Mouse (Mus musculus) E14TG2a.4 (cell line): ENCODE results near the gene Mtif2.

Experiments used
- H3K27me3 ChIP-seq: 2 replicates; pipeline ENCODE4 v1.6.1; 2014; ENCODE audit warnings: low read length, control low read depth; ENCODE audit not compliant: insufficient read depth
- H3K36me3 ChIP-seq: 2 replicates; pipeline ENCODE4 v1.6.1; 2014; ENCODE audit warnings: low read length, control low read depth; ENCODE audit not compliant: insufficient read depth
- H3K4me1 ChIP-seq: replicated peaks from 2 replicates; pipeline ENCODE4 v1.6.1; 2014; ENCODE audit warnings: low read depth, low read length, control low read depth
- H3K4me3 ChIP-seq: replicated peaks from 2 replicates; pipeline ENCODE4 v1.5.1; 2014; ENCODE audit warnings: mild to moderate bottlenecking, low read length
- H3K9me3 ChIP-seq: 2 replicates; pipeline ENCODE4 v1.6.1; 2014; ENCODE audit warnings: low read length, control low read depth
- CTCF ChIP-seq: conservative IDR thresholded peaks from 2 replicates; pipeline ENCODE4 v1.5.1; 2014; ENCODE audit warnings: low read length
- NANOG ChIP-seq: IDR thresholded peaks from 2 replicates; pipeline ENCODE4 v1.6.1; 2014; ENCODE audit warnings: borderline replicate concordance, low read length, mixed read lengths
- POU5F1 ChIP-seq: IDR thresholded peaks from 2 replicates; pipeline ENCODE4 v1.6.1; 2014; ENCODE audit warnings: low read length, borderline replicate concordance

Mtif2 gene

DNA sequence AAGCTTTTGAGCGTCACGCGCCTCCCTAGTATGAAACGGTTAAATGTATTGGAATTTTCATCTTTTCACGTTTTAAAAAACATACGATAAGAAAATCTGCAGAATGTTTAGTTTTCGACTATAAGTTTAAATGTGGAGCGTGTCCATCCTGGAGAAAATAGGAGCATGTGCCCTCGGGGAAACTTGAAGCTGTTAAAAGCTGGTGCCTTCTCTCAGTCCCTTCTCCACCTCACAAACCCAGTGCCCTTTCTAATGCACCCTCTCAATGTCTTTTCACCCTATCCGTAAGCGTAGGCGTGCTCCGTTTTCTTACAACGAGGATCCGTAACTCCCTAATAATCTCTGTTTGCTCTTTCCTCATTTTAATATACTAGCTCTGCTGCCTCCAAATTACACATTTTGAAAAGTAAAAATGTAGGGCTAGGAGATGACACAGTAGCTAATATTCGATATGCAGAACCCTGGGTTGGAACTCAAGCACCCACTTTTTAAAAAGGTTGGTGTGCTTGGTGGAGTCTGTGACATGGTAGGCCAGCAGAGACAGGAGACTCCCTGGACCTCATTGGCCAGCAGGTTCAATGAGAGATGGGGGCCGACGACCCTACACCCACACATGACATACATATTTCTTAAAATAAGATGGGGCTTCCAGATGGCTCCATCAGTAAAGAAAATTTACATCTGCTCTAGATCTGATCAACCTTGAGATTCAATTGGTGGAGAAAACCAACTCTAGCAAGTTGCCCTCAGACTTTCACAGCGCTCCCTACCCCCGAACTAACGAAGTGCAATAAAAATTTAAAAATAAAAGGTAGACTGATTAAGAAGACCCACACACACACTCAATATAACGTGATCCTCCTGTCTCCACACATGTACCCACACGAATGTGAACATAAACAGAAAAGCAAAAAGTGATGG, 22.6 kb downstream of the Mtif2 start:
- Histone ChIP-seq H3K36me3 (peaks cover 37% of the 10 kb centered on the region), H3K4me3 (peak overlapping the region; percentile 98), H3K27me3 (no peaks in the 10 kb centered on the region), H3K4me1 (peaks cover 26% of the 10 kb centered on the region), H3K9me3 (no peaks in the 10 kb centered on the region)
- TF ChIP-seq POU5F1 = no peak
- no peak for TF ChIP-seq CTCF
- no peak for TF ChIP-seq NANOG

DNA sequence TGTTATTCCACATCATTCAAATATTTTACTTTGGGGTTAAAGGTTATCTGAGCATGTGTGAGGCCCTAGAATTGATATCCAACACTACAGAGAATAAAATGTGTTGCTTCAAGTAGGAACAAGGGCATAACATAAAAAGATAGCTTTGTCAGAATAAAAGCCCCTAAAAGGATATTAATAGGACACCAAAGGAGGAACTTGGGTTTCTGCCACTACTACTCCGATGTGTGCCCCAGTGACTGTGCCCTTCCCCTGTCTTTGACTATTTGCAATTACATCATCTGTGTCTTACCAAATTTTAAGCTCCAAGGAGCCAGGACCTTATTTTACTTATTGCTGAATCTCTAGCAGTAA, 23.2 kb downstream of the Mtif2 start:
- peaks cover 31% of the 10 kb centered on the region for H3K36me3 ChIP-seq
- TF ChIP-seq CTCF = no peak
- no peak for TF ChIP-seq NANOG
- TF ChIP-seq POU5F1 = no peak
- peaks cover 20% of the 10 kb centered on the region for H3K4me1 ChIP-seq
- H3K4me3 ChIP-seq = peak overlapping the region; percentile 98; the same call in 1 of the 2 replicates
- H3K9me3 ChIP-seq = no peaks in the 10 kb centered on the region
- no peaks in the 10 kb centered on the region for H3K27me3 ChIP-seq

DNA sequence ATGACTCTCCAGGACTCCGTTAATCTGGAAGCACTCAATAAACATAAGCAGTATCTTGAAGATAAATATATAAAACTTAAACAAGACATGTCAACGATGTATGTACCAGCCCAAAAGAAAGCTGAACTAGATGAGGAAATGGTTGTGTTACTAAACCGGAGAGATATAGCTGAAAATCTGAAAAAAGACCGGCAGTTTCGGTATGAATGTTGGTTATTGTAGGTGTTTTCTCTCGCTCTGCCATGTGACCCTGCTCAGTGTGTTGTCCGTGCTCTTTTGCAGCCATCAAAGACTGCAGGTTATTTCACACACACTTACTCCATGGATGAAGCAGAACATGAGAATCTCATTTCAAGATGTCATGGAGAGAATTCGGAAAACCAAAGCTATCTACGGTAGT, 34.2 kb downstream of the Mtif2 start:
- Histone ChIP-seq H3K4me3 (no peak overlapping the region), H3K4me1 (no peaks in the 10 kb centered on the region), H3K36me3 (no peaks in the 10 kb centered on the region), H3K27me3 (no peaks in the 10 kb centered on the region), H3K9me3 (no peaks in the 10 kb centered on the region)
- no peak for TF ChIP-seq NANOG
- no peak for TF ChIP-seq POU5F1
- TF ChIP-seq CTCF = no peak

GRCm38 (mm10) chr11:29560990-29561389, 34.8 kb downstream of the Mtif2 start:
- Histone ChIP-seq H3K9me3 (no peaks in the 10 kb centered on the region), H3K27me3 (no peaks in the 10 kb centered on the region), H3K4me3 (no peak overlapping the region), H3K4me1 (no peaks in the 10 kb centered on the region), H3K36me3 (no peaks in the 10 kb centered on the region)
- no peak for TF ChIP-seq POU5F1
- TF ChIP-seq CTCF = no peak
- TF ChIP-seq NANOG = no peak

DNA sequence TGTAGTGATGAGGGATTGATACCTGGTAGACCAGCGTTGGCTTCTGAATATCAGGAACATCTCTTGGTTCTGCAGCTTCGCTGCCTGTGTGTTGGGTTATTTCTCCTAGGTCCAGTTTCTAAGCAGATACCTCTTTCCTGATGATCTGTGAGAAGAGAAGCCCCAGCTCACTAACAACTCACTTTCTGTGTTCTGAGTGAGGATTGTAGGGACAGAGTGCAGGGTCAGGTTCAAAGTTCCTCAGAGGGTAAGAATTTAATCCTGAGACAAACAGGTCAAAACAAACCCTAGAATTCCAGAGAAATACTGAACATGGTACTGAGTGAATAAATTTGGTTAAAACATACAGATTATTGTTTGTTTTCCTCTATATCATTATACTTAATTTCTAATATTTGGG, 37.2 kb downstream of the Mtif2 start:
- Histone ChIP-seq H3K9me3 (peaks cover under 1% of the 10 kb centered on the region; the same call in 1 of the 2 replicates), H3K4me3 (no peak overlapping the region), H3K27me3 (no peaks in the 10 kb centered on the region), H3K36me3 (no peaks in the 10 kb centered on the region), H3K4me1 (no peaks in the 10 kb centered on the region)
- TF ChIP-seq NANOG = no peak
- no peak for TF ChIP-seq CTCF
- TF ChIP-seq POU5F1 = no peak

- Histone ChIP-seq H3K9me3 (peaks cover 13% of the 10 kb centered on the region), H3K4me1 (no peaks in the 10 kb centered on the region), H3K36me3 (no peaks in the 10 kb centered on the region), H3K4me3 (no peak overlapping the region), H3K27me3 (no peaks in the 10 kb centered on the region)
- TF ChIP-seq CTCF = no peak
- no peak for TF ChIP-seq POU5F1
- TF ChIP-seq NANOG = no peak
These were observed 45.3 kb downstream of the Mtif2 start for GRCm38 (mm10) chr11:29571536-29571935.

- Histone ChIP-seq H3K27me3 (no peaks in the 10 kb centered on the region), H3K36me3 (no peaks in the 10 kb centered on the region), H3K9me3 (peaks cover 13% of the 10 kb centered on the region), H3K4me1 (no peaks in the 10 kb centered on the region), H3K4me3 (no peak overlapping the region)
- no peak for TF ChIP-seq NANOG
These were observed 46.4 kb downstream of the Mtif2 start for GRCm38 (mm10) chr11:29572656-29573055.

DNA sequence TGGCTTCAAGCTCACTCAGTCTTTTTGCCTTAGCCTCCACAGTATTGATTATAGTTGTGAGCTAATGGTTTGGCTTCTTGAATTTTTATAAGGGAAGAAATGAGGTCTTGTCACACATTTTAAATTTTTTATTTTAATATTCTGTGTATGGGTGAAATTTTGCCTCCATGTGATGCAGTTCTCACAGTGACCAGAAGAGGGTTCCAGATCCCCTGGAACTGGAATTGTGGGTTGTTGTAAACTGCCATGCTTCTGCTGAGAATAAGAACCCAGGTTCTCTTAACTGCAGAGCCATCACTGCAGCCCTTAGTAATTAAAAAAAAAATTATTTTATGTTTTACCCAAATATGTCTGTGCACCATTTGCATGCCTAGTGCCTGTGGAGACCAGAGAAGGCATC, 53.4 kb downstream of the Mtif2 start:
- H3K4me1 ChIP-seq = no peaks in the 10 kb centered on the region

More for the DNA sequence above, 53.4 kb downstream of the Mtif2 start:
- H3K9me3 ChIP-seq = peaks cover 21% of the 10 kb centered on the region
- no peaks in the 10 kb centered on the region; the same call in 1 of the 2 replicates for H3K36me3 ChIP-seq
- H3K4me3 ChIP-seq = no peak overlapping the region
- no peaks in the 10 kb centered on the region for H3K27me3 ChIP-seq
- TF ChIP-seq POU5F1 = no peak
- peak; percentile 57 for TF ChIP-seq CTCF
